In the genomic region with DNA sequence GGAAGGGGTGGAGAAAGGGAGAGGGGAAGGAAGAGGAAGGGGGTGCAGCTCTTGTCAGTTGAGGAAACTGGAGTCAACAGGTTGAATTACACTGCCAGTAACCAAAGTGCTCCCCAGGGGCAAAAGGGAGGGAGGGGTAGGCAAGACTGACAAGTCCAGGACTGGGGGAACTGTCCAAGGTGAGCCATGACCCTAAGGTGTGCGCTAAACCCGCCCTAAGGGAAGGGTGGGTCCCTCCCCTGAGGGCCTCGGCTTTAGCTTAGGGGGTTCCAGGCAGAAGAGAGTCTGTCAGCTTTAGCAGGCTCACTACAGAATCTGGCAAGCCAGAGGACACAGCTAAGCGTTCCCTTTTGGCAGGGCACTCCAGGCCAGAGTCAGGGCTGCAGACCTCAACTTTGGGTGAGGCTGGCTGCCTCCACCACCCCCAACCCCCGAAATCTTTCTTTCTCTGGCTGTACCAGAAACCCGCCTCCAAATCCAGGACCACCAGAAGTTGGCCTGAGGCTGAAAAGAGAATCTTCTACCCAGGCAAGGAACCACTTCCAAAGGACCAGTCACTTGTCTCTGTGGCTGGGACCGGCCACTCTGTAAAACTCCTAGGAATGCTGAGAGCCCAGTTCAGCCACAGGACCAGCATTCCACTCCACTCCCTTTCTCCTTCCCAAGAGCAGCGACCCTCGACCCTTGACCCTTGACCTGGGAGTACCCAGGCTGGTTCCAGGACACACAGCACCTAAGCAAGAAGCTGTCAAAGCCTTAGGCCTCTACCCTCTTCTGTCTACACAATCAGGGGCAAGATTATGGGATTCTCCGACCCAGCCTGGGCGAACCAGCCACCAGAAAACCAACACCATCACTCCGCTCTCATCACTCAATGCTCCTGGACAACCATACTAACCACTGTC, we compare ENCODE assay signal across 12 mouse cellular contexts. TPM values are rescaled to one million over a fixed set of nuclear protein-coding genes. Genes with fewer than 3 reads are reported as not detected.
A peak's percentile ranks its signal among the peaks of the same experiment; 100 is the strongest.
DNase-seq lines count a peak whose midpoint lies in the region; ATAC-seq and TF ChIP-seq lines count a peak whose summit lies in the region.
"Had no signal": no experiment of that assay in that cellular context is flagged by ENCODE, and none has a peak within 500 bp of the region (broad histone marks: within the 10 kb centered on the region; RNA-seq: fewer than 3 reads in every experiment).

No protein-coding gene starts in this region.

- no peaks in the 10 kb centered on the region; the same call in 1 of the 2 replicates for H3K36me3 ChIP-seq in liver, adult 2 months (ENCODE audit: control insufficient read depth, insufficient read depth, low read length)
- H3K36me3 ChIP-seq in liver, postnatal 0 days (replicated peaks; ENCODE audit: insufficient read depth, low read length), result no peaks in the 10 kb centered on the region
- H3K36me3 ChIP-seq in intestine, postnatal 0 days (ENCODE audit: control insufficient read depth, insufficient read depth), result 0 out of 2 replicates have a peak, but pooled peaks cover 3% of the 10 kb centered on the region
- H3K36me3 ChIP-seq in stomach, embryonic 16.5 days (ENCODE audit: control insufficient read depth, insufficient read depth, low read length), result no peaks in the 10 kb centered on the region
- no peaks in the 10 kb centered on the region for H3K36me3 ChIP-seq in liver, embryonic 12.5 days
- H3K36me3 ChIP-seq: hindbrain, embryonic 13.5 days had no signal

- peaks cover 17% of the 10 kb centered on the region; the same call in 1 of the 2 replicates for H3K4me1 ChIP-seq in liver, adult 2 months (ENCODE audit: control insufficient read depth, insufficient read depth, low read length)
- H3K4me1 ChIP-seq in liver, postnatal 0 days (ENCODE audit: insufficient read depth), result no peaks in the 10 kb centered on the region
- H3K4me1 ChIP-seq in intestine, postnatal 0 days (replicated peaks; ENCODE audit: control insufficient read depth, insufficient read depth, low read length), result no peaks in the 10 kb centered on the region; the same call in 1 of the 2 replicates
- H3K4me1 ChIP-seq in stomach, embryonic 16.5 days (ENCODE audit: control insufficient read depth, insufficient read depth, low read length), result peaks cover 4% of the 10 kb centered on the region; the same call in 1 of the 2 replicates
- H3K4me1 ChIP-seq in liver, embryonic 12.5 days, result no peaks in the 10 kb centered on the region

- no peak for TF ChIP-seq CTCF in liver, adult 2 months (IDR thresholded peaks at IDR 0.05; ENCODE audit: low read depth, low read length)
- no peak for TF ChIP-seq CTCF in liver, postnatal 0 days (IDR thresholded peaks at IDR 0.05; ENCODE audit: low read depth)
- no peak for TF ChIP-seq CTCF in intestine, postnatal 0 days (IDR thresholded peaks at IDR 0.05; ENCODE audit: low read depth)

- TF ChIP-seq EP300 in liver, postnatal 0 days (IDR thresholded peaks at IDR 0.05; ENCODE audit: low read depth), result no peak

- no peak for TF ChIP-seq POLR2A in liver, adult 2 months (IDR thresholded peaks at IDR 0.05; ENCODE audit: extremely low read depth, insufficient read depth, low read length)

- ATAC-seq in liver, postnatal 0 days, result no peak
- ATAC-seq in intestine, postnatal 0 days, result no peak
- no peak for ATAC-seq in stomach, embryonic 16.5 days (ENCODE audit: insufficient read depth, low FRiP score)
- ATAC-seq in CD4-positive, CD25-positive, alpha-beta regulatory T cell, adult 4 months, result no peak
- no peak for ATAC-seq in liver, embryonic 12.5 days

- no peak overlapping the region for H3K27ac ChIP-seq in liver, adult 2 months (replicated peaks; ENCODE audit: insufficient read depth, low read depth, low read length)
- H3K27ac ChIP-seq in liver, postnatal 0 days (ENCODE audit: low read depth), result no peak overlapping the region
- H3K27ac ChIP-seq in intestine, postnatal 0 days (ENCODE audit: low read depth, low read length), result no peak overlapping the region
- H3K27ac ChIP-seq in stomach, embryonic 16.5 days (ENCODE audit: low read length), result no peak overlapping the region
- H3K27ac ChIP-seq in liver, embryonic 12.5 days, result no peak overlapping the region
- H3K27ac ChIP-seq: hindbrain, embryonic 13.5 days had no signal

- no peaks in the 10 kb centered on the region for H3K27me3 ChIP-seq in liver, adult 2 months (ENCODE audit: control insufficient read depth, insufficient read depth, low read length)
- H3K27me3 ChIP-seq in liver, postnatal 0 days (ENCODE audit: insufficient read depth, low read length), result peaks cover 25% of the 10 kb centered on the region
- H3K27me3 ChIP-seq in intestine, postnatal 0 days (replicated peaks; ENCODE audit: control insufficient read depth, insufficient read depth, low read length), result 0 out of 2 replicates have a peak, but pooled peaks cover 5% of the 10 kb centered on the region
- H3K27me3 ChIP-seq in stomach, embryonic 16.5 days (ENCODE audit: control insufficient read depth, insufficient read depth, low read length), result peaks cover 36% of the 10 kb centered on the region
- H3K27me3 ChIP-seq in liver, embryonic 12.5 days (replicated peaks), result peaks cover 79% of the 10 kb centered on the region

- DNase-seq in liver, adult 2 months (ENCODE audit: extremely low read depth, low read depth, low spot score), result peak; percentile 40
- no peak for DNase-seq in liver, postnatal 0 days
- DNase-seq in kidney, postnatal 4 days, result peak; percentile 37 to 60
- DNase-seq in frontal cortex, postnatal 36 days (ENCODE audit: low spot score in 2 of 2), result no peak
- DNase-seq: midbrain, embryonic 14.5 days had no signal

- peak overlapping the region; percentile 32 for H3K9ac ChIP-seq in liver, adult 2 months (ENCODE audit: low read depth, low read length)
- H3K9ac ChIP-seq in liver, postnatal 0 days (replicated peaks), result no peak overlapping the region
- H3K9ac ChIP-seq in intestine, postnatal 0 days (ENCODE audit: low read depth, low read length), result no peak overlapping the region
- no peak overlapping the region for H3K9ac ChIP-seq in stomach, embryonic 16.5 days (ENCODE audit: low read length)
- H3K9ac ChIP-seq in liver, embryonic 12.5 days, result no peak overlapping the region
- H3K9ac ChIP-seq: hindbrain, embryonic 13.5 days had no signal

- peaks cover 3% of the 10 kb centered on the region; the same call in 1 of the 2 replicates for H3K79me2 ChIP-seq in liver, adult 2 months (ENCODE audit: control insufficient read depth, insufficient read depth, low read length)

- H3K9me3 ChIP-seq in liver, postnatal 0 days (ENCODE audit: low read length), result no peaks in the 10 kb centered on the region
- H3K9me3 ChIP-seq in intestine, postnatal 0 days (ENCODE audit: control insufficient read depth), result no peaks in the 10 kb centered on the region
- no peaks in the 10 kb centered on the region for H3K9me3 ChIP-seq in stomach, embryonic 16.5 days (replicated peaks; ENCODE audit: control insufficient read depth, low read length)
- H3K9me3 ChIP-seq in liver, embryonic 12.5 days (replicated peaks), result no peaks in the 10 kb centered on the region
- H3K9me3 ChIP-seq: hindbrain, embryonic 13.5 days had no signal

- H3K4me3 ChIP-seq in liver, adult 2 months (ENCODE audit: insufficient read depth, low read depth, low read length), result no peak overlapping the region
- H3K4me3 ChIP-seq in liver, postnatal 0 days (ENCODE audit: low read depth, low read length), result no peak overlapping the region
- peak overlapping the region; percentile 49; the same call in 1 of the 2 replicates for H3K4me3 ChIP-seq in intestine, postnatal 0 days (ENCODE audit: low read depth, low read length)
- H3K4me3 ChIP-seq in stomach, embryonic 16.5 days (replicated peaks; ENCODE audit: low read length), result no peak overlapping the region
- H3K4me3 ChIP-seq in liver, embryonic 12.5 days, result no peak overlapping the region

- H3K4me2 ChIP-seq in liver, postnatal 0 days (ENCODE audit: low read depth, low read length), result no peak overlapping the region
- H3K4me2 ChIP-seq in intestine, postnatal 0 days (replicated peaks; ENCODE audit: low read depth), result peak overlapping the region; percentile 72
- peak overlapping the region; percentile 50 for H3K4me2 ChIP-seq in stomach, embryonic 16.5 days (ENCODE audit: low read depth, low read length)
- no peak overlapping the region for H3K4me2 ChIP-seq in liver, embryonic 12.5 days

- WGBS in liver, adult 2 months, result 51% methylated on average over 12 of the region's 12 CpGs
- 37% methylated on average over 12 of the region's 12 CpGs for WGBS in liver, postnatal 0 days (ENCODE audit: insufficient replicate concordance)
- 35% methylated on average over 12 of the region's 12 CpGs for WGBS in intestine, postnatal 0 days
- WGBS in stomach, embryonic 16.5 days, result 39% methylated on average over 12 of the region's 12 CpGs
- WGBS in liver, embryonic 12.5 days (ENCODE audit: insufficient replicate concordance), result 30% methylated on average over 12 of the region's 12 CpGs

RNA-seq across cellular contexts. Expression of gene Prkcz, which starts 1.3 kb away (rescaled TPM):
- total RNA-seq in liver, adult 2 months (2014; rRNA removed), result 13.8 and 18.3 TPM in 2 replicates
- polyA plus RNA-seq in liver, adult 2 months (2012; rRNA removed), result 11.4 and 11.6 TPM in 2 replicates
- 3.0 TPM in 2 replicates for polyA plus RNA-seq in liver, postnatal 0 days (2015; fragmentation: Nextera tagmentation; extraction: Ambion mirVana)
- polyA plus RNA-seq in intestine, postnatal 0 days (2015; fragmentation: Nextera tagmentation; extraction: Ambion mirVana), result 31.7 and 38.8 TPM in 2 replicates
- 16.7 and 16.8 TPM in 2 replicates for polyA plus RNA-seq in stomach, embryonic 16.5 days (2015; fragmentation: Nextera tagmentation; extraction: Ambion mirVana)
- 10 to 100 TPM in 1 of 2 experiments, 1 to 10 TPM in 1; 9.0 to 12.2 TPM for polyA plus RNA-seq in CD4-positive, CD25-positive, alpha-beta regulatory T cell, adult 4 months (2017; shearing (Covaris generic))
- 3.7 and 4.2 TPM in 2 replicates for polyA plus RNA-seq in liver, embryonic 12.5 days (2016; fragmentation: Nextera tagmentation; extraction: Ambion mirVana)

RNA-seq across cellular contexts. Expression of gene Gabrd, which starts 38.1 kb away (rescaled TPM):
- total RNA-seq in liver, adult 2 months (2014; rRNA removed), result under 0.01 and 0.20 TPM in 2 replicates
- polyA plus RNA-seq in liver, adult 2 months (2012; rRNA removed), result 0.04 and 0.11 TPM in 2 replicates
- 0.07 TPM in 1 of 2 replicates, not detected in the other for polyA plus RNA-seq in liver, postnatal 0 days (2015; fragmentation: Nextera tagmentation; extraction: Ambion mirVana)
- polyA plus RNA-seq in intestine, postnatal 0 days (2015; fragmentation: Nextera tagmentation; extraction: Ambion mirVana), result 0.16 and 0.21 TPM in 2 replicates
- polyA plus RNA-seq in stomach, embryonic 16.5 days (2015; fragmentation: Nextera tagmentation; extraction: Ambion mirVana), result 0.23 TPM in 1 of 2 replicates, not detected in the other
- 1 to 10 TPM; 1.6 to 2.4 TPM for polyA plus RNA-seq in CD4-positive, CD25-positive, alpha-beta regulatory T cell, adult 4 months (2017; shearing (Covaris generic))
- not detected in 2 replicates for polyA plus RNA-seq in liver, embryonic 12.5 days (2016; fragmentation: Nextera tagmentation; extraction: Ambion mirVana)
- total RNA-seq: neutrophil, adult 5-6 weeks had no signal
- polyA plus RNA-seq: liver, embryonic 11.5 days; midbrain, embryonic 14.5 days had no signal

RNA-seq across cellular contexts. Expression of gene Cfap74, which starts 49.2 kb away (rescaled TPM):
- 0.09 and 0.27 TPM in 2 replicates for total RNA-seq in liver, adult 2 months (2014; rRNA removed)
- 0.06 TPM in 2 replicates for polyA plus RNA-seq in liver, adult 2 months (2012; rRNA removed)
- polyA plus RNA-seq in liver, postnatal 0 days (2015; fragmentation: Nextera tagmentation; extraction: Ambion mirVana), result 0.07 TPM in 1 of 2 replicates, not detected in the other
- polyA plus RNA-seq in intestine, postnatal 0 days (2015; fragmentation: Nextera tagmentation; extraction: Ambion mirVana), result 0.50 and 0.52 TPM in 2 replicates
- 2.1 and 2.8 TPM in 2 replicates for polyA plus RNA-seq in stomach, embryonic 16.5 days (2015; fragmentation: Nextera tagmentation; extraction: Ambion mirVana)
- 1 to 10 TPM; 3.8 to 4.4 TPM for polyA plus RNA-seq in CD4-positive, CD25-positive, alpha-beta regulatory T cell, adult 4 months (2017; shearing (Covaris generic))
- polyA plus RNA-seq in liver, embryonic 12.5 days (2016; fragmentation: Nextera tagmentation; extraction: Ambion mirVana), result 0.39 and 0.53 TPM in 2 replicates

Comparison
In these comparisons a context has a peak if more than half of its experiments do, and no peak if none do; other contexts are left out.
1. DNase-seq: peak in liver, adult 2 months (single experiment) and kidney, postnatal 4 days (2 of 2); none in liver, postnatal 0 days (single experiment) and frontal cortex, postnatal 36 days (0 of 2).
2. H3K4me2 ChIP-seq: peak in intestine, postnatal 0 days (single experiment) and stomach, embryonic 16.5 days (single experiment); none in liver, postnatal 0 days (single experiment) and liver, embryonic 12.5 days (single experiment).